Mouse (Mus musculus) mesoderm, embryonic 11.5 days (tissue): Measurements from ENCODE around the gene Cysrt1.
"Not testable (repeated sequence)": the region's sequence is repeated elsewhere in the genome, so short reads cannot be mapped to it uniquely, and the experiment has no call there.

ENCODE experiments used
- DNase-seq: peaks from one replicate; pipeline ENCODE4 v3.0.0-alpha.2; 2012; ENCODE audit warnings: low read depth, low spot score

The Cysrt1 gene

GRCm38 (mm10) chr2:25264851-25265250 lies 22.6 kb upstream of the Cysrt1 start:
- no peak for DNase-seq

- DNase-seq, result no peak
Measured at GRCm38 (mm10) chr2:25264286-25264660, 22.0 kb upstream of the Cysrt1 start.

GRCm38 (mm10) chr2:25263623-25264285 lies 21.5 kb upstream of the Cysrt1 start:
- DNase-seq, result no peak

- DNase-seq, result peak; percentile 48
Measured at GRCm38 (mm10) chr2:25262795-25263622, 20.8 kb upstream of the Cysrt1 start.

- DNase-seq, result peak; percentile 96
Measured at GRCm38 (mm10) chr2:25262291-25262767, 20.1 kb upstream of the Cysrt1 start, which contains the start of gene Tprn. Tprn (plus strand) TSS chr2:25262618.

GRCm38 (mm10) chr2:25261870-25262269 lies 19.6 kb upstream of the Cysrt1 start:
- no peak for DNase-seq

- DNase-seq, result no peak
Measured at GRCm38 (mm10) chr2:25258887-25259286, 16.6 kb upstream of the Cysrt1 start.

- not testable (repeated sequence) for DNase-seq
Measured at GRCm38 (mm10) chr2:25257250-25257649, 15.0 kb upstream of the Cysrt1 start.

GRCm38 (mm10) chr2:25256443-25257109 lies 14.3 kb upstream of the Cysrt1 start:
- DNase-seq, result peak; percentile 52

GRCm38 (mm10) chr2:25255284-25255779 lies 13.1 kb upstream of the Cysrt1 start, which contains the start of gene Tmem203:
Tmem203 (plus strand) TSS chr2:25255439.
- DNase-seq, result peak; percentile 93

- DNase-seq, result no peak
Measured at GRCm38 (mm10) chr2:25252331-25252730, 10.1 kb upstream of the Cysrt1 start.

GRCm38 (mm10) chr2:25246183-25247072 lies 4.2 kb upstream of the Cysrt1 start, which contains the start of gene AL732309.1:
AL732309.1 (minus strand) TSS chr2:25246863.
- DNase-seq, result no peak

GRCm38 (mm10) chr2:25244144-25244543 lies 1.9 kb upstream of the Cysrt1 start:
- DNase-seq, result no peak

- DNase-seq, result no peak
Measured at GRCm38 (mm10) chr2:25243342-25243741, 1.1 kb upstream of the Cysrt1 start.

GRCm38 (mm10) chr2:25241438-25241775 lies 845 bp downstream of the Cysrt1 start:
- no peak for DNase-seq

- DNase-seq, result peak; percentile 79
Measured at GRCm38 (mm10) chr2:25240723-25241437, 1.4 kb downstream of the Cysrt1 start.

- no peak for DNase-seq
Measured at GRCm38 (mm10) chr2:25240310-25240709, 1.9 kb downstream of the Cysrt1 start.

- DNase-seq, result no peak
Measured at GRCm38 (mm10) chr2:25239766-25240165, 2.5 kb downstream of the Cysrt1 start.

GRCm38 (mm10) chr2:25238106-25238505 lies 4.1 kb downstream of the Cysrt1 start:
- DNase-seq, result no peak

GRCm38 (mm10) chr2:25237522-25237921 lies 4.7 kb downstream of the Cysrt1 start:
- DNase-seq, result no peak
